Mouse (Mus musculus) forebrain, postnatal 0 days (tissue): ENCODE measurements around the gene Fmo2. TPM values are rescaled to one million over a fixed set of nuclear protein-coding genes. Genes with fewer than 3 reads are reported as not detected.

ENCODE experiments used
- ATAC-seq: fragments of 200-750 bp; cut with Nextera tagmentation; 2 replicates; pipeline ENCODE4 v1.8.0; 2017; ENCODE audit warnings: mild to moderate bottlenecking, moderate library complexity
- DNase-seq: peaks from one replicate; pipeline ENCODE4 v3.0.0-alpha.2; 2015
- H3K27ac ChIP-seq: fragments of 300-500 bp; sonication (generic); 2 replicates; pipeline ENCODE4 v1.5.1; 2014; ENCODE audit warnings: low read depth, mild to moderate bottlenecking, antibody characterized with exemption, low read length, moderate library complexity, mixed read lengths
- H3K27me3 ChIP-seq: fragments of 300-500 bp; sonication (generic); 2 replicates; pipeline ENCODE4 v1.6.1; 2014; ENCODE audit warnings: mild to moderate bottlenecking, low read length, mixed read lengths; ENCODE audit not compliant: insufficient read depth
- H3K36me3 ChIP-seq: fragments of 300-500 bp; sonication (generic); 2 replicates; pipeline ENCODE4 v1.6.1; 2014; ENCODE audit warnings: mild to moderate bottlenecking, moderate library complexity; ENCODE audit not compliant: insufficient read depth
- H3K4me1 ChIP-seq: fragments of 300-500 bp; sonication (generic); 2 replicates; pipeline ENCODE4 v1.6.1; 2014; ENCODE audit warnings: antibody characterized with exemption; ENCODE audit not compliant: insufficient read depth
- H3K4me2 ChIP-seq: fragments of 300-500 bp; sonication (generic); 2 replicates; pipeline ENCODE4 v1.6.1; 2014; ENCODE audit warnings: low read depth, mild to moderate bottlenecking, moderate library complexity
- H3K4me3 ChIP-seq: fragments of 300-500 bp; sonication (generic); 2 replicates; pipeline ENCODE4 v1.5.1; 2014; ENCODE audit warnings: low read depth, low read length, mixed read lengths
- H3K9ac ChIP-seq: fragments of 300-500 bp; sonication (generic); 2 replicates; pipeline ENCODE4 v1.6.1; 2014; ENCODE audit warnings: mild to moderate bottlenecking
- H3K9me3 ChIP-seq: fragments of 300-500 bp; sonication (generic); 2 replicates; pipeline ENCODE4 v1.6.1; 2016; ENCODE audit warnings: low read length
- CTCF ChIP-seq: sonication (generic); IDR thresholded peaks from 2 replicates; pipeline ENCODE4 v1.5.1; 2016; ENCODE audit warnings: antibody characterized with exemption, control low read depth, low read depth
- WGBS: fragments of 180-500 bp; shearing (Covaris S2); extraction: QIAGEN DNeasy Blood & Tissue Kit; methylation state at CpG from one replicate; pipeline ENCODE4 v1.1.7; 2014; 5-methylcytosine and 5-hydroxymethylcytosine counted together
- polyA plus RNA-seq: library from polyadenylated mRNA; unstranded; fragments of >200 nt; fragmentation: Nextera tagmentation; extraction: Ambion mirVana; gene quantifications from 2 replicates; pipeline ENCODE4 v1.2.1, GENCODE M21; 2015
- total RNA-seq: library from RNA; depleted of rRNA; stranded (reverse); fragments of >200 nt; gene quantifications from 2 replicates; pipeline ENCODE4 v1.2.3, GENCODE M21; 2014; rRNA removed

Gene Fmo2
- total and polyA plus RNA-seq, 2 experiments from 2014 or later, result 0.50 to 0.81 TPM

DNA sequence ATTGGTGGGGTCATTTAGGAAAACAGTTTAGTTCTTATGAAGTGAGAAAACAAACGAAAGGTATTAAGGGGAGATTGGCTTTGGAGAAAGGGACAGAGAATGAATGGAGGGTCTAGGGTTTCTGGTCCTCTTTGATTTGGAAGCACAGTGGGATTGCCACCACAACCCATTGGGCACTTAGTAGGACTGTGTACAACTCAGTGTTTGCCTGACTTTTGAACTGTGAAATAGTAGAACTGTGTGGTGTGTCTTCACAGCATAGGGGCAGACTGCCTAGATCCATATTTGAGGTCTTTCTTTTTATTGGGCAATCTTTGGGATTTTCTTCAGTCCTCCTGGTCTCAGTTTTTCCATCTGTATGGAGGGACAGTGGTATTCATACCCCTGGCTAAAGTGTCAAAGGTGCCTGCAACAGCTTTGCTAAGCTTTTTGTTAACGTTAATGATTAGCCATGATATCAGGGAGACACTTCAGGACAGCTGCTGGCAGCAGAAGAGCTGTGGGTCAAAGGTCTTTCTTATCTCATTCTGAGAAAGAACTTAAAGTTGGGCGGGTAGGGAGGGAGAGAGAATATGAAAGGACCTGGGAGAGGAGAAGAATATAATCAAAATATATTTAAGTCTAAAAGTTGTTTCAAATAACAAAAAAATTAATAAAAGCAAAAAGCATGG is 44.6 kb downstream of the Fmo2 start:
- DNase-seq (no peak), ATAC-seq (no peak)
- H3K9me3 ChIP-seq, result no peaks in the 10 kb centered on the region
- no peaks in the 10 kb centered on the region for H3K36me3 ChIP-seq
- no peak overlapping the region for H3K4me2 ChIP-seq
- no peak overlapping the region for H3K9ac ChIP-seq
- 88% methylated on average over 3 of the region's 3 CpGs for WGBS
- TF ChIP-seq CTCF, result no peak
- H3K4me3 ChIP-seq, result no peak overlapping the region
- no peaks in the 10 kb centered on the region for H3K4me1 ChIP-seq
- H3K27ac ChIP-seq, result no peak overlapping the region
- no peaks in the 10 kb centered on the region for H3K27me3 ChIP-seq

DNA sequence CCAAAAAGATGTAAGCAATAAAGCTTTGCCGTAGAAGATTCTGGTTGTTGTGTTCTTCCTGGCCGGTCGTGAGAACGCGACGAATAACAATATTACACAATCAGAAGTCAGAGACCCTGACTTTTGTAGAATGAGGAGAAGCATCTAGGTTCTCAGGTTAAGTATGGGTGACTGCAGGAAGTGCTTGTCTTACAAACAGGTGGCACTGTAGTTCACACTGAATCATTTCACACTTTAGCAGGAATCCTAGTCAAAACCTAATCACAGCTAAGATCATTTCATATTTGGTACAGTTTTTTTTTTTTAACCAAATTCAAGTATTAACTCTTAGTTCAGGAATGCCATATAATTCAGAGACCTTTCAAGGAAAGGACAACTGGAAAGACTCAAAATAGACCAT is 51.0 kb downstream of the Fmo2 start:
- H3K4me2 ChIP-seq, result no peak overlapping the region
- no peak for TF ChIP-seq CTCF
- H3K27me3 ChIP-seq, result no peaks in the 10 kb centered on the region
- no peaks in the 10 kb centered on the region for H3K4me1 ChIP-seq
- no peak overlapping the region for H3K27ac ChIP-seq
- 97% methylated on average over 6 of the region's 6 CpGs for WGBS
- H3K4me3 ChIP-seq, result no peak overlapping the region
- DNase-seq, result no peak
- ATAC-seq, result no peak
- H3K9me3 ChIP-seq, result no peaks in the 10 kb centered on the region
- no peak overlapping the region for H3K9ac ChIP-seq
- no peaks in the 10 kb centered on the region for H3K36me3 ChIP-seq

DNA sequence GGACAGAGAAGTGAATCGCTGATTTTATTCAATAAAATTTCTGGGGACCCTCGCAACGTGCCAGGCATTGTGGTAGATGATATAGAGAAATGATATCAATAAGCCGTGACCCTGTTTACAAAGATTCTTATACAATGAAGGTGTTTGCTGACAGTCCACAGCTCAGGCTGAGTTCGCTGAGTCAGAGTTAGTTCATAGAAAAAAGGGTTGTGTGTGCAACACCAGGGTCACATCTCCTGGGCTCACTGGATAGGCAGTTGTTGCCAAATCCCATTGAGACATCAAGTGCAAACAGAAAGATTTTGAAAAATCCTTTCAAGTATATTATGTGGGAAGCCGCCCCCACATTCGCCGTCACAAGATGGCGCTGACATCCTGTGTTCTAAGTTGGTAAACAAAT is 58.3 kb downstream of the Fmo2 start:
- 95% methylated on average over 9 of the region's 9 CpGs for WGBS

DNA sequence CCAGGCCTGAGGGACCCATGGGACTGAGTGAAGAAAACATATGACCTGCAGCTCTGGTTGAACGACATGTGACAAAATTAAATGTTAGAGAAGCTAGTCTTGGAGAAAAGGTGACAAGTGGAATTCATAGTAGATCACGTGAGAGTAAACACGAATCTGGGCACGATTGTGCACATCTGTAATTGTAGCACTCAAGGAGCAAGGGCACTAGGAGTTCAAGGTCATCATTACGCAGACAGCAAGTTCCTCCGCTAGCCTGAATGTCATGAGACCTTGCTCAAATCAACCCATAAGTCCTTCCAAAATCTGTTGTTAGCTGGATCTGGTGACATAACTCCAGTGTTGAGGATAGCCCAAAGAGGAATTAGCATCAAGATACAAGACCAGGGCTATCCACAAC is 59.5 kb downstream of the Fmo2 start:
- Histone ChIP-seq H3K4me3 (no peak overlapping the region), H3K9ac (no peak overlapping the region), H3K36me3 (no peaks in the 10 kb centered on the region), H3K4me2 (no peak overlapping the region), H3K9me3 (no peaks in the 10 kb centered on the region), H3K27ac (no peak overlapping the region), H3K27me3 (no peaks in the 10 kb centered on the region), H3K4me1 (no peaks in the 10 kb centered on the region)
- 97% methylated on average over 6 of the region's 6 CpGs for WGBS
- no peak for DNase-seq
- no peak for ATAC-seq
- TF ChIP-seq CTCF, result no peak

More for the DNA sequence above, 58.3 kb downstream of the Fmo2 start:
- Histone ChIP-seq H3K4me3 (no peak overlapping the region), H3K9me3 (no peaks in the 10 kb centered on the region), H3K9ac (no peak overlapping the region), H3K4me1 (no peaks in the 10 kb centered on the region), H3K27ac (no peak overlapping the region), H3K4me2 (no peak overlapping the region), H3K36me3 (no peaks in the 10 kb centered on the region), H3K27me3 (no peaks in the 10 kb centered on the region)
- TF ChIP-seq CTCF, result no peak
- DNase-seq (no peak), ATAC-seq (no peak)

DNA sequence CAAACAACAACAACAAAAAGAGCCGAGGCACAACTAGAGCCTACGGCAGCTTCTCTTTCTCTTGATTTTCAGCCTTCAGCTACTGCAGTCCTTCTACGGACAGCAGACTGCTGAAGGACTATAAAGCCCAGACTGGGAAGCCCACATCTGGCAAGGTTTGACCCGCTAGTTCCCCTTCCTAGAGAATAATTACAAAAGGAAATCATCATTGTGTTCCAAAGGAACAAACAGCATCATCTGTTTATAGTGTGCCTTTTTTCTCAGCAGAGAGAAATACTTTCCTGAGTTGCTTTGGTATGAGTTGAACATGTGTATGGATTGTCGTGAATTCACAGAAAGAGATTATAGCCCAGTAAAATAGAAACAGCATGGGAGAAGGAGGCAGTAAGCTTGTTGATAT is 64.2 kb downstream of the Fmo2 start:
- Histone ChIP-seq H3K9me3 (no peaks in the 10 kb centered on the region), H3K4me3 (no peak overlapping the region), H3K4me1 (0 out of 2 replicates have a peak, but pooled peaks cover 6% of the 10 kb centered on the region), H3K27me3 (no peaks in the 10 kb centered on the region), H3K27ac (no peak overlapping the region), H3K9ac (no peak overlapping the region), H3K4me2 (no peak overlapping the region), H3K36me3 (0 out of 2 replicates have a peak, but pooled peaks cover 3% of the 10 kb centered on the region)
- TF ChIP-seq CTCF, result no peak
- ATAC-seq (no peak), DNase-seq (no peak)
- 79% methylated on average over 5 of the region's 5 CpGs for WGBS

DNA sequence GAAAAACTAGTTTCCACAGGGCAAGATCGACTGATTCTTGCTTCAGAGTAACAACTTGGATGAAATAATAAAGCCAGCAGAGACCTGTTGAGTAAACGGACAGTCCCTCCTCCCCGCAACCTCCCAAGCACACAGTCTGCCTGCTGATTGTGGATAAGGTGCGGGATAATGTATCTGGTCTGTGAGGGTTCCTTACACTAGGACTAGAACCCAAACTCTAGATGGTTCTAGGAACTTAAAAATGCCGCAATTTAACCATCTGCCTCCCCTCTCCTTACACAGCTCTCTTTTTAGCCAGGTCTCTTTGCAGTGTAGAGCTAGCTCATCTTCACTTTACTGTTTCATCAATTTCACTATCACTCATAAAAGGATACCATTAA is 66.0 kb downstream of the Fmo2 start:
- Histone ChIP-seq H3K4me3 (no peak overlapping the region), H3K4me2 (peak overlapping the region; percentile 31), H3K4me1 (0 out of 2 replicates have a peak, but pooled peaks cover 6% of the 10 kb centered on the region), H3K9me3 (no peaks in the 10 kb centered on the region), H3K27ac (no peak overlapping the region), H3K36me3 (0 out of 2 replicates have a peak, but pooled peaks cover 3% of the 10 kb centered on the region), H3K27me3 (no peaks in the 10 kb centered on the region), H3K9ac (no peak overlapping the region)
- no peak for TF ChIP-seq CTCF
- 15% methylated on average over 5 of the region's 5 CpGs for WGBS
- no peak for DNase-seq
- peak; percentile 45 for ATAC-seq

DNA sequence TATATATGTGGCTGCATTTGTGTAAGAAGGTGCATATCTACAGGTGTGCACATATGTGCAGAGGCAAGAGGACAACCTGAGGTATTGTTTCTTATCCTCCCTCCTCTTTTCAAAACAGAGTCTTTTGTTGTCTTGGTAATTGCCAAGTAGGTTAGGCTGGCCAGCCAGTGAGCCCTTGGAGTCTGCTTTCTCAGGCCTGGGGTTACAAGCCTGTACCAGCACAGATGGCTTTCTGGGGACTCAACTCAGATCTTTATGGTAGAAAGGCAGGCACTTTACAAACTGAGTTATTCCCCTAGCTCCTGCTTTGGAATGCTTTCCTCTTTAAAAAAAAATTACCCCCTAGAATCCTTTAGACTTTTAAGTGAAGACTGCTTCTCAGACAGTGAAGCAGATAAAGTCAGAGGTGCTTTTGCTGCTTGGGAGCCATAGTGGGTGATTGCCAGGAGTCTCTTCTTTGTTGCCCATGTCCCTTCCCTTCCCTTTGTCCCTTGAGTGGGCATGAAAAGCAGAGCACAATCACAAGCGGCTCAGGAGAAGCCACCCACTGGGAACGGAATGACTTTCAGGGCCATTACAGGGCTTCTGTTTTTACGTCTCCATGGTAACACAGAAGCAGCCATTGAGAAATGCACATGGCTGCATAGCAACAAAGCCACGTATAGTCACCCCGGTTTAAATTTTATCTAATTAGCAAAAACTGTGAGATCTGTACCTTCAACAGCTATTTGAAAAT is 66.5 kb downstream of the Fmo2 start:
- Histone ChIP-seq H3K27ac (peak overlapping the region; percentile 69), H3K27me3 (no peaks in the 10 kb centered on the region), H3K4me3 (no peak overlapping the region), H3K36me3 (0 out of 2 replicates have a peak, but pooled peaks cover 3% of the 10 kb centered on the region), H3K9ac (no peak overlapping the region), H3K4me1 (0 out of 2 replicates have a peak, but pooled peaks cover 6% of the 10 kb centered on the region), H3K4me2 (peak overlapping the region; percentile 31), H3K9me3 (no peaks in the 10 kb centered on the region)
- DNase-seq (peak; percentile 76), ATAC-seq (peak; percentile 96)
- TF ChIP-seq CTCF, result no peak
- WGBS, result under 1% methylated on average over 5 of the region's 5 CpGs

Other genes starting within 250 kb of the Fmo2 start
- not detected in 2 replicates for gene Myocos, start 240.5 kb downstream of the Fmo2 start, total RNA-seq
- gene Myocos, start 240.5 kb downstream of the Fmo2 start, polyA plus RNA-seq, result not detected in 2 replicates
- gene Prrc2c, start 158.2 kb downstream of the Fmo2 start, total RNA-seq, result 52.5 and 72.5 TPM in 2 replicates
- gene Prrc2c, start 158.2 kb downstream of the Fmo2 start, polyA plus RNA-seq, result 60.9 and 122 TPM in 2 replicates
- 0.76 and 0.85 TPM in 2 replicates for gene Fmo4, start 84.8 kb downstream of the Fmo2 start, total RNA-seq
- gene Fmo4, start 84.8 kb downstream of the Fmo2 start, polyA plus RNA-seq, result 0.09 and 0.17 TPM in 2 replicates
- gene Fmo1, start 32.1 kb downstream of the Fmo2 start, total RNA-seq, result 37.2 and 46.8 TPM in 2 replicates
- gene Fmo1, start 32.1 kb downstream of the Fmo2 start, polyA plus RNA-seq, result 28.1 and 33.2 TPM in 2 replicates
- gene Fmo6, start 38.8 kb upstream of the Fmo2 start, total RNA-seq, result not detected in 2 replicates
- not detected in 2 replicates for gene Fmo6, start 38.8 kb upstream of the Fmo2 start, polyA plus RNA-seq
- gene Fmo3, start 85.8 kb upstream of the Fmo2 start, total RNA-seq, result not detected in 2 replicates
- gene Fmo3, start 85.8 kb upstream of the Fmo2 start, polyA plus RNA-seq, result not detected in 2 replicates
- gene Mroh9, start 186.9 kb upstream of the Fmo2 start, total RNA-seq, result 0.08 TPM in 1 of 2 replicates, not detected in the other
- gene Mroh9, start 186.9 kb upstream of the Fmo2 start, polyA plus RNA-seq, result not detected in 2 replicates